In the genomic region with DNA sequence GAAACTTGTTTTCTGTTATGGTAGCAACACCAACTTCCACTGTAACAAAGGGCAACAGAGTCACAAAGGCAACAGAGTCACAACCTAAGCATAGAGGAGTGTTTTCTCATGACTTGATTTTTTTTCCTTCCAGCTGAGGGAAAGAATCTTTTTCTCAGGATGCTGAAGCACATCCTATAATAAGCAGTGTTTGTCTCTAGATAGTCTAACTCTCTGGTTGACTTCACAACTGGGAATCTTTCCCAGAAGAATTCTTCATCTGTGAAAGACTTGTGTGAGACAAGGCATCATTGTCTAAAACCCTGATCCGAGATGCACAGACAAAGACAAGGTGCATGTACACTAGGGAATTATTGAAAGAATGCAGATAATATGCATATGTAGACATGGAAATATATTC, we compare ENCODE assay signal across 19 mouse cellular contexts.
DNase-seq lines count a peak whose midpoint lies in the region; ATAC-seq lines count a peak whose summit lies in the region.
"Had no signal": no experiment of that assay in that cellular context is flagged by ENCODE, and none has a peak within 500 bp of the region (broad histone marks: within the 10 kb centered on the region; RNA-seq: fewer than 3 reads in every experiment).

No protein-coding gene starts in this region.

- no peak for DNase-seq in frontal cortex, postnatal 10 days (ENCODE audit: low spot score in 2 of 2)
- DNase-seq in brain, adult 2 months (ENCODE audit: low read depth, low spot score): peak; percentile 40
- DNase-seq in telencephalon, adult 2 months (ENCODE audit: low read depth, low spot score): peak; percentile 15
- DNase-seq in kidney, postnatal 14 days: no peak
- DNase-seq in thymus, postnatal 36 days: no peak
- DNase-seq: adrenal gland, adult 8-10 months; adrenal gland, postnatal 14 days; adrenal gland, postnatal 36 days; B cell, adult 2 months; cerebellum, adult 11 months; cerebellum, adult 18-20 months; cerebellum, adult 8-10 months; cerebellum, adult 9-11 months; cerebellum, postnatal 25 days had no signal

- peak; percentile 83 for ATAC-seq in frontal cortex, adult (ENCODE audit: low TSS enrichment)
- ATAC-seq: activated CD4-positive, CD25-positive, alpha-beta regulatory T cell, adult 4 months; CD4-positive, CD25-positive, alpha-beta regulatory T cell, adult 4 months; forebrain, embryonic 14.5 days; forebrain, embryonic 16.5 days had no signal

Comparison
In these comparisons a context has a peak if more than half of its experiments do, and no peak if none do; other contexts are left out.
1. DNase-seq: peak in brain, adult 2 months (single experiment) and telencephalon, adult 2 months (single experiment); none in frontal cortex, postnatal 10 days (0 of 2), kidney, postnatal 14 days (single experiment) and thymus, postnatal 36 days (0 of 2).